Mouse (Mus musculus): ENCODE results near the gene Olfr1220.

Gene Olfr1220

DNA sequence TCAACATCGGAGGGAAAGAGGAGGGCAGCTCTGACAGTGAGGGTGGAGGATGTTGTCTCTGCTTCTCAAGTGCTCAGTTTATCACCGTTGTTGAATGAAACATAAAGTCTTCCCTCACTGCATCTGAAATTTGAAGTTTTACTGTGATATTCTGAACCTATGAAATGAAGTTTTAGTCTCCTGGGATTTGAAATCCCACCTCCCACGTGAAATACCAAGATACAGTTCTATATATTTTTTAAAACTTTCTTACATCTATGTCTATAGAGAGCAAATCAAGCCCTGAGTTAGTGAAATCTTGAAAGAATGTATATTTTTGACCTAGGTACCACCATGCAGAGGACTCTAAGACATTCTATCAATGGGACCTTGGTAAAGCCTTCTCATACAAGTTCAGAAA lies at the start of gene Olfr1220:
Gene Olfr1220 (minus strand): TSS at position 101 of the 400 bp plus-strand sequence.
- no peak for DNase-seq (ENCODE audit: low spot score in 2 of 2)

GRCm38 (mm10) chr2:89151460-89151859 lies 44.8 kb upstream of the Olfr1220 start, which contains the start of gene Olfr1223:
Olfr1223 (minus strand) TSS chr2:89151560.
- no peak for DNase-seq (ENCODE audit: low spot score in 2 of 2)

GRCm38 (mm10) chr2:89132954-89133353 lies 26.3 kb upstream of the Olfr1220 start, which contains the start of gene Olfr1222:
Olfr1222 (minus strand) TSS chr2:89133054.
- DNase-seq (ENCODE audit: low spot score in 2 of 2) = no peak

GRCm38 (mm10) chr2:89117183-89117582 lies 10.5 kb upstream of the Olfr1220 start, which contains the start of gene Olfr1221:
Olfr1221 (minus strand) TSS chr2:89117283.
- DNase-seq (ENCODE audit: low spot score in 2 of 2) = no peak

GRCm38 (mm10) chr2:89105651-89106050 lies 984 bp downstream of the Olfr1220 start:
- no peak for DNase-seq (ENCODE audit: low spot score in 2 of 2)

DNA sequence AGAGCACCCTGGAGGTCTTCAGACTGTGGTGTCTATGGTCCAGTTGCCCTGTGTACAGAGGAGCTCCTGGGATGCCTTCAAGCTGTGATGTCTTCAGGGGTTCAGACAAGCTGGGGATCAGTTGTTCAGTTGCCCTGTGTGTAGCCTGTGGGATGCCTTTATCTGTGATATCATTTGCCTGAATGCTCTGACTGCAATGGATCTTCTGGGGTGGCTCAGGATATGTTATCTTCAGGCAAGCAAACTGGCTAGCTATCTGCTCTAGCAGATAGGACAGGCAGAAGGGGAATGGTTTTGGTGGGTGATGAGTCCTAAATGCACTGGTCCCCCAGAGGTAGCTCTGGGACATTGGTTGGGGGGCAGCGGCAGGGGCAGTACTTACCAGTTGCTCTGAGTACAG lies 12.8 kb downstream of the Olfr1220 start:
- DNase-seq (ENCODE audit: low spot score in 2 of 2) = no peak

- no peak for DNase-seq (ENCODE audit: low spot score in 2 of 2)
These were observed 23.2 kb downstream of the Olfr1220 start, which contains the start of gene Olfr1219 for GRCm38 (mm10) chr2:89083413-89083812. Olfr1219 (minus strand) TSS chr2:89083513.

DNA sequence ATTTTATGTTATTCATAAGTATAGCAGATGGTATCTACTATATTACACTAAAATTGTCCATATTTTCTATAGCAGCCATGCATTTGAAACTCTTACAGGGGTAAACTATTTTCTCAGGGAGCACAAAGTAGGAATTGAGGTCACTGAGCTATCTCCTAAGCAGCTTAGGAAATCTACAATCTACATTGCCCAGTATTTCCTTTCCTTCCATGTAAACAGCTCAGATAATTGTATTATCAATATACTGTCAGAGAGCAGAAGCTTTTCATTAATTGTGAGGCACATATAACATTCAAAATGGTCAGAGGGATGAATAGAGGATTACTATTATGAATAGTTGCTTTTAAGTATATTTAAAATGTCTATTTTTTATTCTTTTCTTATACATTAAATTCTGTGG lies 25.1 kb downstream of the Olfr1220 start:
- no peak for DNase-seq (ENCODE audit: low spot score in 2 of 2)

DNA sequence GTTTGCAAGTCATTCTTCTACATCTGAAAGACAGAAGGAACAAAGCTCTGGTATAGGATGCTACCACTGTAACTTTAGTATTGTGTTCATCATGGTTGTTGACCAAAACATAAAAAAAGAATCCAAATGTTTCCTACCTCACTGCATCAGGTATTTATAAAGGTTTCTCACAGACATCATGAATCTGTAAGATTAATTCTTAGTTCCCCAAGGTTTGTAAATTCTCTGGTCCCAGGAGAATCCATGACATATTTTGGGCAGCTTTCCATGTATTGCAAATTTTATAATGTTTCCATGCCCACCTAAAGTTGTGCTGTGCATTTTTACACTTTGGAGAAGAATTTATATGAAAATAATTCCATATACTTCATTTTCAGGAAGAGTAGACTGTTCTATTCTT lies 45.5 kb downstream of the Olfr1220 start, which contains the start of gene Olfr1218:
Gene Olfr1218 (minus strand): TSS at position 101 of the 400 bp plus-strand sequence.
- no peak for DNase-seq (ENCODE audit: low spot score in 2 of 2)
